ENCODE assay signal across 22 mouse cellular contexts in genomic region chr2:170729661-170730060, GRCm38 (mm10). TPM values are rescaled to one million over a fixed set of nuclear protein-coding genes. Genes with fewer than 3 reads are reported as not detected.
"Had no signal": no experiment of that assay in that cellular context is flagged by ENCODE, and none has a peak within 500 bp of the region (broad histone marks: within the 10 kb centered on the region; RNA-seq: fewer than 3 reads in every experiment).

No protein-coding gene starts in this region.

- H3K4me3 ChIP-seq: liver, embryonic 15.5 days; lung, embryonic 15.5 days; midbrain, embryonic 10.5 days; midbrain, embryonic 13.5 days; midbrain, embryonic 15.5 days; myocyte; neural tube, embryonic 13.5 days; neural tube, embryonic 15.5 days had no signal

- H3K27me3 ChIP-seq: midbrain, embryonic 13.5 days; midbrain, embryonic 15.5 days; neural tube, embryonic 13.5 days; neural tube, embryonic 15.5 days had no signal

- H3K36me3 ChIP-seq: liver, embryonic 15.5 days; lung, embryonic 15.5 days; midbrain, embryonic 10.5 days; midbrain, embryonic 13.5 days; midbrain, embryonic 15.5 days; neural tube, embryonic 13.5 days; neural tube, embryonic 15.5 days had no signal

- H3K27ac ChIP-seq: liver, embryonic 15.5 days; lung, embryonic 15.5 days; midbrain, embryonic 10.5 days; midbrain, embryonic 13.5 days; midbrain, embryonic 15.5 days; neural tube, embryonic 13.5 days; neural tube, embryonic 15.5 days had no signal

- H3K9ac ChIP-seq: liver, embryonic 15.5 days; liver, postnatal 0 days; lung, embryonic 15.5 days; midbrain, embryonic 13.5 days; midbrain, embryonic 15.5 days; neural tube, embryonic 13.5 days; neural tube, embryonic 15.5 days had no signal

- H3K9me3 ChIP-seq: lung, embryonic 15.5 days; midbrain, embryonic 10.5 days; midbrain, embryonic 13.5 days; midbrain, embryonic 15.5 days; neural tube, embryonic 13.5 days; neural tube, embryonic 15.5 days had no signal

- DNase-seq: liver, postnatal 0 days; lung, adult 2 months; lung, postnatal 10 days; lung, postnatal 4 days; retina, postnatal 1 day; right cerebral cortex, adult 18-20 months; right cerebral cortex, postnatal 25 days; right cerebral cortex, postnatal 4 days; spleen, adult 18-20 months; thymus, adult 18-20 months; thymus, postnatal 14 days; thymus, postnatal 36 days had no signal

- H3K4me1 ChIP-seq: liver, embryonic 15.5 days had no signal

- ATAC-seq: liver, postnatal 0 days; midbrain, embryonic 13.5 days; midbrain, embryonic 15.5 days had no signal

- H3K4me2 ChIP-seq: liver, embryonic 15.5 days; lung, embryonic 15.5 days; midbrain, embryonic 13.5 days; midbrain, embryonic 15.5 days; neural tube, embryonic 13.5 days; neural tube, embryonic 15.5 days had no signal

RNA-seq across cellular contexts. Expression of gene Dok5, which starts 1.9 kb away (rescaled TPM):
- total RNA-seq: megakaryocyte, adult 5-6 weeks; megakaryocyte-erythroid progenitor cell, adult 5-6 weeks had no signal
